Mouse (Mus musculus) ES-Bruce4 (cell line): Measurements from ENCODE around the gene Fam98b.

Experiments
- CTCF ChIP-seq: IDR thresholded peaks from one replicate; pipeline ENCODE4 v1.8.1; 2011; ENCODE audit warnings: low read depth, low read length
- EP300 ChIP-seq: IDR thresholded peaks from 2 replicates; pipeline ENCODE4 v1.6.1; 2011; ENCODE audit warnings: low read depth, low read length; ENCODE audit not compliant: insufficient read depth
- POLR2A ChIP-seq: IDR thresholded peaks from one replicate; pipeline ENCODE4 v1.8.1; 2011; ENCODE audit warnings: low read length; ENCODE audit not compliant: insufficient read depth

DNA sequence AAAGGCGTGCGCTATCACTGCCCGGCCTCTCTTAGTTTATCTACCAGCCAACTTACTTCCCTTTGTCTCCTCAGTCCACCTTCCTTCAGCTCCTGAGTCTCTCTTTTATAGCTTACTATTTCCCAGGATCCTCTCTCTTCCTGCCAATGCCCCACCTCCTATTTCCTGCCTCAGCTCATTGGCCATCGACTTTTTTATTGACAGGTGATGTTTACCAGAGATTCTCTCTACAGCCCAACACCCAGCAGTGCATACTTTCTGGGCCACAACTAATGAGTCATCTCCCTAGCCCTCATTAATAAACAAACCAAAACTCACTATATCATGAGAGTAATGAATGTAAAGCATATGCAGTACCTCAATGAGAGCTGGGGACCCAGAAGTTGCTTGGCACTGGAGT, 30.0 kb upstream of the Fam98b start:
- no peak for TF ChIP-seq CTCF
- TF ChIP-seq POLR2A: no peak
- no peak for TF ChIP-seq EP300
